Mouse (Mus musculus) urinary bladder, postnatal 0 days (tissue): ENCODE results near the gene Crocc. TPM values are rescaled to one million over a fixed set of nuclear protein-coding genes. Genes with fewer than 3 reads are reported as not detected.

Experiments used
- polyA plus RNA-seq: library from polyadenylated mRNA; unstranded; fragments of >200 nt; fragmentation: Nextera tagmentation; extraction: Ambion mirVana; gene quantifications from 2 replicates; pipeline ENCODE4 v1.2.1, GENCODE M21; 2015

Gene Crocc
- 1.7 and 3.0 TPM in 2 replicates for polyA plus RNA-seq

GRCm38 (mm10) chr4:141060426-141061301 is at the start of gene Crocc:
Gene Crocc (minus strand): TSS chr4:141060550.

DNA sequence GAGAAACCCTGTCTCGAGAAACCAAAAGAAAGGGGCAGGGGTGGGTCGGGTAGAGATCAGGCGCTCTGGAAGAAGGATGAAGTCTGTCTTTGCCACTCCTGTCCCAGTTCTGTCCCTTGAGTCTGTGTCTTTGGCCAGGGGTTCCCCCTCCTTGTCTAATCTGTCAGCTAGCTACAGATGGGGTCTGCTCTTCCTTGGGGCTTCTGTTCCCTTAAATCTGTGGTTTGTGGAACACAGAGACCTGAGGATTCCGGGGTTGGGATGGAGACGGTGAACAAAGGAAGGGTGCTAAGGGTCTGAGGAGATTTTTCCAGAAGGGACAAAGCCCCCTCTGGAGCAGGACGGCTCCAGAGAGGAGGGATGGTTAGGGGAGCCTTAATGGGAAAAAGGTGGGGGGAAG is 27.7 kb upstream of the Crocc start, which contains the start of gene Spata21:
TSS of gene Spata21 (plus strand) at position 301 of the 400 bp plus-strand sequence.

DNA sequence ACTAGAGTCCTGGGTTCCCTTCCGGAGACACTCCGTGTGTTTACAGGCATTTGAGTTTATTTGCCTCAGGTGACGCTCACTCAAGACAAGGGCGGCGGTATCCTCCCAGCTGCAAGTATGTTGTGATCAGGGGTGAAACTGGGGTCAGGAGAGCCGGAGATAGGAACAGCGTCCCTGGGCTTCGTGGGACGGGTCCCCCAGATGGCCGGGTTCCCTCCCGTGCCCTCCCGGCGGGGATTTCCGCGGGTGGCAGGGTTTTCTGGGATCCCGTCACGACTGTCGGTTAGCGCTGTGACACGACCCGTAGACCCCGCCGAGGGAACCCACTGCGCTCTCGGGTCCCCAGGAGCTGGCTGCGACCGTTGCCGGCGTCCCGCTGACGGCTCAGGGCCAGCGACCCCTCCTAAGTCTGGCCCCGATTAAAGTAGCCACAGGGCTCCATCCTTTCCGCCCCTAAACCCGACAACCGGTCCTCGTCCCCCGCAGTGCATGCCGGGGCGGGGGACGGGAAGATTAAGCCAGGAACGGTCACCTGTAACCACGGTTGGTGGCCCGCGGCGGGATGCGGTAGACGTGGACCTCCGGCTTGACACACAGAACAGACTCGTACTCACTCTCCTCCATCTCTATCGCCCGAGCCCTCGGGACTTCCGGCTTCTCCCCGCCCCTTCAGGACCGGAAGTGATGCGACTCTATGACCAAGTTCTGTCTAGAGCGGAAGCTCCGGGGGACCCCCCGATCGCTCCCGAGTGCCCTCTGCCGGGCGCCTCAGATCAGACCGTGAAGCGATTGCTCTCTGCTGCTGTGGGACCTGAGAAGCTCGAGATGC is 17.5 kb upstream of the Crocc start, which contains the start of gene Necap2:
TSS of gene Necap2 (minus strand) at position 677 of the 829 bp plus-strand sequence.

GRCm38 (mm10) chr4:141010118-141010517 is 50.2 kb downstream of the Crocc start, which contains the start of gene Mfap2:
Gene Mfap2 (plus strand): TSS chr4:141010418.

DNA sequence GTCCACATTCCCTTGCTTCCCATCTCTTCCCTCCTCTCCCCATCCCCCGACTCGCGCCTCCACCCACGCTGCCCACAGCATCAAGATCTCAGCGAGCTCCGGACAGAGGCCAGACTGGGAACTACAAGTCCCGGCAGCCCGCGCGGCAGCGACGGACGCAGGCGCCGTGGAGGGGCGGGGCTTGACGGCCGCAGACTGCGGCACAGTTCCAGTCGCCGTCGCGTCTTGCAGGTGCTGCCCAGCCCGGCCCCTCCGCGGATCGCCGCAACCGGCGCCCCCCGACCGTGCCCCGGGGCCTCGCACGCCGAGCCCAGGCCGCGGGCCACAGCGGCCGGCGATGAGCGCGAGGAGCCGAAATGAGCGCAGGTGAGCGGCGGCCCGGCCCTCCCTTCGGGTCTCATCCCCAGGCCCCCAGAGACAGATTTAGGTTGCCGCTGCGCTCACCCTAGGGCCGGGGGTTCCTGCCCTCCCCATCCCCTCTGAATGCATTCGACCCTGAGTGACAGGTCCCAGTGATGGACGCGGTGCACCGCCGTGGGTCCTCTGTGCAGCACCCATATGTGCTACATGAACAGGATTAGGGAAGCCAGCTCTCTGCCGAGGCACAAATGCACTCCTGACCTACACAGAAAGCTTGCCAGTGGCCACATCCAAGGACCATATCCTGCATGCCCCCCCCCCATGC is 73.5 kb downstream of the Crocc start, which contains the start of gene Atp13a2:
TSS of gene Atp13a2 (plus strand) at position 163 of the 685 bp plus-strand sequence.

Other genes starting within 250 kb of the Crocc start
- 0.30 TPM in 1 of 2 replicates, not detected in the other for gene Padi3, start 249.9 kb downstream of the Crocc start, polyA plus RNA-seq
- gene Padi1, start 214.8 kb downstream of the Crocc start, polyA plus RNA-seq = 0.07 and 0.16 TPM in 2 replicates
- gene Padi2, start 154.2 kb downstream of the Crocc start, polyA plus RNA-seq = 0.52 and 1.2 TPM in 2 replicates
- gene Sdhb, start 99.3 kb downstream of the Crocc start, polyA plus RNA-seq = 336 and 350 TPM in 2 replicates
- gene Atp13a2, start 73.7 kb downstream of the Crocc start, polyA plus RNA-seq = 16.9 and 22.3 TPM in 2 replicates
- gene Mfap2, start 50.1 kb downstream of the Crocc start, polyA plus RNA-seq = 162 and 198 TPM in 2 replicates
- gene Necap2, start 17.8 kb upstream of the Crocc start, polyA plus RNA-seq = 69.1 and 73.9 TPM in 2 replicates
- not detected in 2 replicates for gene Spata21, start 27.8 kb upstream of the Crocc start, polyA plus RNA-seq
- gene Szrd1, start 79.2 kb upstream of the Crocc start, polyA plus RNA-seq = 26.4 and 27.8 TPM in 2 replicates
- 10.2 and 12.4 TPM in 2 replicates for gene Fbxo42, start 87.4 kb upstream of the Crocc start, polyA plus RNA-seq
- gene Rsg1, start 153.4 kb upstream of the Crocc start, polyA plus RNA-seq = 1.4 and 2.2 TPM in 2 replicates
- 4.4 and 5.8 TPM in 2 replicates for gene Arhgef19, start 178.9 kb upstream of the Crocc start, polyA plus RNA-seq
- 4.8 TPM in 2 replicates for gene Epha2, start 240.7 kb upstream of the Crocc start, polyA plus RNA-seq